Mouse (Mus musculus): ENCODE data around the gene Lbx2.

Lbx2 gene

DNA sequence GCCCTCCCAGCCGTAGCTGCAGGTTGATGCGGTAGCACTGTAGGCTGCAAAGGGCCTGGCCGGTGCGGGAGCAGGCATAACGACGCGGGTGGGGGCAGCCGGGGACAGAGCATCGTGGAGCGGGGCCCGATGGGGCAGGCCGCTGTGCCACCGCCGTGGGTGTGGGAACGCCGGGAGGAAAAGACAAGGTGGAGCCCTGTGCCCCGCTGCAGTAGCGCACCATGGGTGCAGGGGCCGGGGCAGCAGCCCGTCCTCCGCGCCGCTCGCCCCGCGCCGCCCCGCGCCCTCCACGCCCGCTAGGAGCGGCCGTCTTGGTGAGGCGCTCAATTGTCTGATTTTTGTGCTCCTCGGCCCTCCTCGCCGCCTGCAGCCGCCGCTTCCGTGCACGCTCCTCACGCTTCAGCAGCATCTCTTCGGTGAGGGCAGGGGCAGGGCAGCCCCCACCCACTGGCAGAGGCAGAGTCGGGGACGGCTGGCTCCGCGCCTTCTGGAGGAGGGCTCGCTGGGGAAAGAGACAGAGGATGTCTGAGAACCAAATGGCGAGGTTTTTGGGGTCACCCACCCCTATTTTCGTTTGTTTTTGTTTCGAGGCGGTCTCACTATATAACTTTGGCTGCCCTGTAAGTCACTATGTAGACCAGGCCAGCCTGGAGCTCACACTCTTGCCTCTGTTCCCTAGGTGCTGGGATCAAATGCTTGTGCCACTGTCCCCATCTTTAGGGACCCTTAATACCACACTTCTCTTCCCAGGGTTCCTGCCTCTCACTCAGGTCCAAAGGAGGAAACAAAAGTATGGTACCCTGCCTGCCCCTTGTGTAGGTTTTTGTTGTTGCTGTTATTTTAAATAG, 35.9 kb downstream of the Lbx2 start:
- in situ Hi-C loops (cut with MboI; ENCODE audit: low pct_unique_long_range_greater_than_20kb in 1 of 2, low sequenced_read_pairs in 2 of 2, unreplicated experiment in 1 of 2) = no loop called here

- in situ Hi-C loops (cut with MboI; ENCODE audit: low pct_unique_long_range_greater_than_20kb in 1 of 2, low sequenced_read_pairs in 2 of 2, unreplicated experiment in 1 of 2) = no loop called here
These were observed 36.8 kb downstream of the Lbx2 start for GRCm38 (mm10) chr6:83122961-83123360.

DNA sequence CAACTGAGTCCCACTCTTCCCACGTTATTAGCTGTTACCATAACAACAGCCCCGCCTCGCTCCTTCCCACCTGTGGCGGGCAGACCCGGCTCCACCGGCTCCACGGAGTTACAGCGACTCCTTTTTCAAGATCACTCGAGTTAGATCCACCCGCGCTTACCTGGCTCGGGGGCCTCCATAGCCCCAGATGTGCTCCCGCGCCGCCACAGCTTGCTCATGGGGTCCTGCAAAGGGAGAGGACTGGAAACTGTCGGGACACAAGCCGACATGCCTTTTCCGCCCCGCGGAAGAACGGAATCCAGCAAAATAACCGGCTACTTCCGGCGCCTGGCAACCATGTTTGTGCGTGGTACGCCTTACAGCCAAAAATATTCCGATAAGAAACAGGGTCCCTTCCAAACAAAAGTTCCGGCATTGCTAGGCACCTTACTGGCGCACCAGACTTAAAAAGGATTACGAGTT, 38.7 kb downstream of the Lbx2 start:
- in situ Hi-C loops (cut with MboI; ENCODE audit: low pct_unique_long_range_greater_than_20kb in 1 of 2, low sequenced_read_pairs in 2 of 2, unreplicated experiment in 1 of 2) = no loop called here

GRCm38 (mm10) chr6:83125331-83125730, 39.2 kb downstream of the Lbx2 start, which contains the start of gene Ino80b:
Ino80b (minus strand) TSS chr6:83125431.
- in situ Hi-C loops (cut with MboI; ENCODE audit: low pct_unique_long_range_greater_than_20kb in 1 of 2, low sequenced_read_pairs in 2 of 2, unreplicated experiment in 1 of 2) = no loop called here

DNA sequence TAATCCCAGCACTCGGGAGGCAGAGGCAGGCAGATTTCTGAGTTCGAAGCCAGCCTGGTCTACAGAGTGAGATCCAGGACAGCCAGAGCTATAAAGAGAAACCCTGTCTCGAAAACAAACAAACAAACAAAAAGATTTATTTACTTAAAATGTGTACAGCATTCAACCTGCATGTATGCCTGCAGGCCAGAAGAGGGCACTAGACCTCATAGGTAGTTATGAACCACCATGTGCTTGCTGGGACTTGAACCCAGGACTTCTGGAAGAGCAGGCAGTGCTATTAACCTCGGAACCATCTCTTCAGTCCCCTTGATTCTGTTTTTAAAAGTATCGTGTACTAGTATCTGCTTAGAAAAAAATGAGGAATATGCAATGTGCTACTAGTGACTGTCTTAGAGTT, 41.3 kb downstream of the Lbx2 start:
- in situ Hi-C loops (cut with MboI; ENCODE audit: low pct_unique_long_range_greater_than_20kb in 1 of 2, low sequenced_read_pairs in 2 of 2, unreplicated experiment in 1 of 2) = no loop called here

GRCm38 (mm10) chr6:83131469-83132034, 45.4 kb downstream of the Lbx2 start:
- in situ Hi-C loops (cut with MboI; ENCODE audit: low pct_unique_long_range_greater_than_20kb in 1 of 2, low sequenced_read_pairs in 2 of 2, unreplicated experiment in 1 of 2) = no loop called here

DNA sequence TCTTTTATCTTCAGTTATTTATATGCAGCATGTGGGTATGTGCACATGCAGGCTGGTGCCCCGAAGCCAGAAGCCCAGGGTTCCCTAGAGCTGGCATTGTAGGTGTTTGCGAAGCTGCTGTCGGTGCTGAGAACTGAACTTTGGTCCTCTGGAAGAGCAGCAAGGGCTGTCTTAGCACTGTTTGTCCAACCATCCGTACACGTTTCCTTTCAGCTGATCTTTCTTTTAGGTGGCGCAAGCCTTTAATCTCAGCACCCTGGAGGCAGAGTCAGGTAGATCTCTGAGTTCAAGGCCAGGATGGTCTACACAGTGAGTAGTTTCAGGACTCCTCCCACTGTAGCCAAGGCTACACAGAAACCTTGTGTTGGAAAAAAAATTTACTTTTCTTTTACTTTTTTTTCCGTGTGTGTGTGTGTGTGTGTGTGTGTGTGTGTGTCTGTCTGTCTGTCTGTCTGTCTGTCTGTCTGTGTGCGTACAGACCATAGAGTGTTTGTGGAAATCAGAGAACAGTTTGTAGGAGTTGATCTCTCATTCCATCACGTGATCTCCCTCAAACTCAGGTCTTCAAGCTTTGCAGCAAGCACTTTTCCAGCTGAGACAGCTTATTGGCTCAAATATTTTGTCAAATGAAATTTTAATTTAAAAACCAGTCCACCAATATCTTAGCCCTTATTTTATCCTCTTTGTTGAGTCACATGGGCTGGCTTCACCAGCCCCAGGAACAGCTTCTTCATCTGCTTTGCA, 46.2 kb downstream of the Lbx2 start:
- in situ Hi-C loops (cut with MboI; ENCODE audit: low pct_unique_long_range_greater_than_20kb in 1 of 2, low sequenced_read_pairs in 2 of 2, unreplicated experiment in 1 of 2) = no loop called here

DNA sequence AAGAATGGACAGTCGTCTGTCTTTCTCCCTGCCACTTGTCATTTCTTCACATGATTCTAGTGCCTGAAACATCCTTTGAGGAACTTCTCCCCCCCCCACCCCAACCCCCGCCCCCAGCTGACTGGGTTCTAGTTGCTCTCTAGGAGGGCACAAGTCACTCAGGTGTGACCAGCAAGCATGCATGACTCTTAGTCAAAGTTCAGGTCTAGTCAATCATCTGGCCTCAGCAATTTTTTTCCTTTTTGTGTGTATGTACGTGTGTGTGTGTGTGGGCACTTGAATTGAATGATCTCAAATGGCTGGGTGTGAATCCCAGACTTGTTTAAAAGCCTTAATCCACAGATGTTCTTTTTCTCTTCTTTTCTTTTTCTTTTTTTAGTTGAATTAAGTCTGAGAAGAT, 48.1 kb downstream of the Lbx2 start:
- in situ Hi-C loops (cut with MboI; ENCODE audit: low pct_unique_long_range_greater_than_20kb in 1 of 2, low sequenced_read_pairs in 2 of 2, unreplicated experiment in 1 of 2) = no loop called here

DNA sequence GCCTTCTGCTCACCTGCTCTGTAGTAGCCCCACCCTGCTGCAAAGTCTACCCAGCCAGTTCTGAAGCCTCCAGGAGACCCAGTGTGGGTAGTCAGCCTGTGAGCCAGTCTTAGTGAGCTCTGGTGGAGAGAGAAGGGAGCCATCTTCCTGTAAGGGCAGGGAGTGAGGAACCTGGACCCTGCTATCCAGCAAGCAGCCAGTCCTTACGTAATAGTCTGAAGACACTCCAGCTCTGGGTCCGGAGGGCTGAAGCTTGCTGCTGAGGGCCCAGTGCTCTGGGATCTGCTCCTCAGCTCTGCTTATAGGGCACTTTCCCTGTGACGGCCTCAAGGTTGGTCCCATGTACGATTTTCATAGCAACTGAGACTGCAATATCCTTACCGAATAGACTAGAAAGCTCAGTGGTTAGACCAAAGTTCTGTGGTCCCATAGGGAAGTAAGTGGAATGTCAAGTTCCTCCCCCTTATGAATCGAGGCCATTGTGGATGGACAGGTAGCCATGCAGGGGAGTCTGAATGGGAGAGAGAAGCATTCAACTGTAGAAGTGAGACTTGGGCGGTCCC, 48.9 kb downstream of the Lbx2 start, which contains the start of gene Rtkn:
Gene Rtkn (plus strand): TSS at position 513 of the 563 bp plus-strand sequence.
- in situ Hi-C loops (cut with MboI; ENCODE audit: low pct_unique_long_range_greater_than_20kb in 1 of 2, low sequenced_read_pairs in 2 of 2, unreplicated experiment in 1 of 2) = no loop called here

DNA sequence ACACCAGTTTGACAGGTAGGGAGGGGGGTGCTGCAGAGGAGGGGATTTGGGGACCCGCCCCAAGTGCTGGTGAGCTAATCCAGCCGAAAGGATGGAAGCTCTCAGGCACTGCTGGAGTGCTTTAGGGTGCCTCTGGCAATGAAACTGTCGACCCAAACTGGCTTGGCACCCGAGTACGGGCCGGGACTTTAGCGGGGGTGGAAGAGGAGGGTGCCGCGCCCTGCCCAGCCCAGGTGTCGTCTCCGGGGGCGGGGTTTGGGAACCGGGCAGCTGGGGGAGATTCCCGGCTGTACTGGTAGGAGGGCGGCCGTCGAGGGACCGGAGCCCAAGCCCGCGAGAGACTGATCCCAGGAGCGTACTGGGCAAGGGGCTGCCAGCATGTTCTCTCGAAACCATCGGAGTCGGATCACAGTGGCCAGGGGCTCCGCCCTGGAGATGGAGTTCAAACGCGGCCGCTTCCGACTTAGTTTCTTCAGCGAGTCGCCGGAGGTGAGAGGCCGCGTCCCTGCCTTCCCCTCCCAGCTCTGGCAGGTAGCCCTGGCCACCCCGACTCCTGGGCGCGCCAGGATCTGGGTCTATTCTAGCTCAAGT, 49.5 kb downstream of the Lbx2 start:
- in situ Hi-C loops (cut with MboI; ENCODE audit: low pct_unique_long_range_greater_than_20kb in 1 of 2, low sequenced_read_pairs in 2 of 2, unreplicated experiment in 1 of 2) = no loop called here

GRCm38 (mm10) chr6:83136291-83136880, 50.2 kb downstream of the Lbx2 start:
- in situ Hi-C loops (cut with MboI; ENCODE audit: low pct_unique_long_range_greater_than_20kb in 1 of 2, low sequenced_read_pairs in 2 of 2, unreplicated experiment in 1 of 2) = no loop called here

- in situ Hi-C loops (cut with MboI; ENCODE audit: low pct_unique_long_range_greater_than_20kb in 1 of 2, low sequenced_read_pairs in 2 of 2, unreplicated experiment in 1 of 2) = no loop called here
These were observed 50.9 kb downstream of the Lbx2 start for GRCm38 (mm10) chr6:83136881-83137575.

DNA sequence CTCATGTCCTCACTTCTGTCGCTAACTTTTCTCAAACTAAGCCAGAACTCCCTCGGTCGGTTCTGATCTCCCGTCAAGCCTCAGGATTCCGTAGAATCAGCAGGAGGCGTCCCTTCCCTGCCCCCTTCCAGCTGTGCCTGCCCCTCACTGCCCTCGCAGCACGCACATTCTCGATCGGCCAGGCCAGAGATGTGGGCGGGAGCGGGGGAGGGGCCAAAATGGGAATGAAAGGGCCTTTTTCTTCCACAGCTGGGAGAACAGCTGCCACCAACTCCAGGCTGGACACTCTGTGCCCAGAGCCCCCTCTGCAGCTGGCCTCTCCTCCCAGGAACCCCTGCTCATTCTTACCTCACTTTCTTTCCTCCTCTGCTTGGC, 51.4 kb downstream of the Lbx2 start:
- in situ Hi-C loops (cut with MboI; ENCODE audit: low pct_unique_long_range_greater_than_20kb in 1 of 2, low sequenced_read_pairs in 2 of 2, unreplicated experiment in 1 of 2) = no loop called here

Measured in mouse embryonic stem cell (cell line).